Mouse (Mus musculus) right cerebral cortex, adult 2 months (tissue): ENCODE data around the gene Esp38.
"Not testable (repeated sequence)": the region's sequence is repeated elsewhere in the genome, so short reads cannot be mapped to it uniquely, and the experiment has no call there.

Source experiments
- DNase-seq, 2 experiments: peaks; one replicate each; pipeline ENCODE4 v3.0.0; 2021 to 2022; ENCODE audit warnings: low spot score in 2 of 2

The Esp38 gene

DNA sequence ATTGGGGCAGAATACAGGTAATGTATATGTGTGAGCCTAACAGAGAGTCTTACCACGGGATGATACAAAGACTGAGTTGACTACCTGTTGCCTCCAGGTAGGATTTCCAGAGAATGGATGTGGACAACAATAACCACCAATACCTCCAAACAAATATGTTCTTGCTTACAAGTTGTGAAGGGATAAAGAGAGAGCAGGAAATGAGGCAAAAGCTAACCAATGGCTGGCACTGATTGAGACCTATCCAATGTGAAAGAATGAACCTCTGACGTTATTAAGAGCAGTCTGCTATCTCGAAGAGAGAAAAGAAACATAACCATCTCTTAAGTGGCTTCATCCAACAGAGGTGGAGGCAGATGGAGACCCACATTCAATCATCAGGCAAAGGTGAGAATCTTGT, at the start of gene Esp38:
Esp38 (plus strand) TSS at position 301 of the 400 bp plus-strand sequence.
- no peak for DNase-seq

DNA sequence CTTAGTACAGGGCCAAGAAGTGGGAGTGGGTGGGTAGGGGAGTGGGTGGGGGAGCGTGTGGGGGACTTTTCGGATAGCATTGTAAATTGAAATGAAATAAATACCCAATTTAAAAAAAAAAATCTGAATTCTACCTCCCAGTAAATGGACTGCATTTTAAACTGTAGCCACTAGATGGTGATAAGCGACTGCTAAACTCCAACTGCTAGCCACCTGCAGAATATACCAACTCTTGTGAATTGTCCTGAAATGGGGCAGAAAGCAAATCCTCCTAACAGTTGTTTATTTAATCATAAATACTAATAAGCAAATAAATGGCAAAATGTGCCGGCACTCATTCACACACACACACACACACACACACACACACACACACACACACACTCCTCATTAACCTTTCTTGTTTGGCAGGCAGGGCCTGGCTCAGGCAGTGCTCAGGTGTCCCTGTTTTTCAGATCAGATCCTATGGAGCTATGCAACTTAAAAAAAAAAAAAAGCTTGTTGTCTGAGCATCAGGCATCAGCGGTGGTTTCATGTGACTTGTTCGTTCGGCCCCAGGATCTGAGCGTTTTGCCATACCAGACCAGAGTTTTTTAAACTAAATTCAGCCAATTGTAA, 47.3 kb upstream of the Esp38 start:
- not testable (repeated sequence) for DNase-seq
